Mouse (Mus musculus) lung, postnatal 0 days (tissue): ENCODE data around the gene Mmab.

ENCODE experiments used
- CTCF ChIP-seq: IDR thresholded peaks from 2 replicates; pipeline ENCODE4 v1.5.1; 2016; ENCODE audit warnings: antibody characterized with exemption, mild to moderate bottlenecking
- EP300 ChIP-seq: IDR thresholded peaks from 2 replicates; pipeline ENCODE4 v1.6.1; 2016; ENCODE audit warnings: antibody characterized with exemption, mild to moderate bottlenecking, control low read depth

GRCm38 (mm10) chr5:114393169-114393568, 50.7 kb downstream of the Mmab start:
- TF ChIP-seq CTCF, result no peak
- no peak for TF ChIP-seq EP300
